Mouse (Mus musculus) lung, adult 2 months (tissue): ENCODE results near the gene Otp. TPM values are rescaled to one million over a fixed set of nuclear protein-coding genes. Genes with fewer than 3 reads are reported as not detected.

Source experiments
- DNase-seq: peaks from one replicate; pipeline ENCODE4 v3.0.0; 2022
- H3K4me1 ChIP-seq: fragments of 200-500 bp; 2 replicates; pipeline ENCODE4 v1.6.1; 2011; ENCODE audit warnings: low read length; ENCODE audit not compliant: control insufficient read depth, insufficient read depth
- H3K4me3 ChIP-seq: fragments of 200-500 bp; replicated peaks from 2 replicates; pipeline ENCODE3; 2011; ENCODE audit warnings: low read depth, mild to moderate bottlenecking, control low read depth, low read length; ENCODE audit errors: extremely low read depth
- CTCF ChIP-seq: fragments of 200-500 bp; IDR thresholded peaks from 2 replicates; pipeline ENCODE4 v1.5.1; 2011; ENCODE audit warnings: mild to moderate bottlenecking, low read length, control low read depth; ENCODE audit not compliant: insufficient read depth
- POLR2A ChIP-seq: fragments of 200-500 bp; IDR thresholded peaks from 2 replicates; pipeline ENCODE4 v1.6.1; 2011; ENCODE audit warnings: low read depth, mild to moderate bottlenecking, control low read depth, low read length, borderline replicate concordance; ENCODE audit errors: extremely low read depth
- WGBS: fragments of 180-500 bp; shearing (Covaris S2); methylation state at CpG from one replicate; pipeline ENCODE4 v1.1.7; 2018; 5-methylcytosine and 5-hydroxymethylcytosine counted together
- polyA plus RNA-seq: library from polyadenylated mRNA; depleted of rRNA; stranded (reverse); fragments of >200 nt; gene quantifications from 2 replicates; pipeline ENCODE4 v1.2.3, GENCODE M21; 2012

Otp gene
- polyA plus RNA-seq, 1 experiment, result not detected

- no peak for TF ChIP-seq CTCF
- TF ChIP-seq POLR2A, result no peak
- Histone ChIP-seq H3K4me1 (no peaks in the 10 kb centered on the region), H3K4me3 (no peak overlapping the region)
- 6% methylated on average over 7 of the region's 7 CpGs for WGBS
- no peak for DNase-seq
These were observed 3.5 kb upstream of the Otp start for GRCm38 (mm10) chr13:94871806-94872320.

DNA sequence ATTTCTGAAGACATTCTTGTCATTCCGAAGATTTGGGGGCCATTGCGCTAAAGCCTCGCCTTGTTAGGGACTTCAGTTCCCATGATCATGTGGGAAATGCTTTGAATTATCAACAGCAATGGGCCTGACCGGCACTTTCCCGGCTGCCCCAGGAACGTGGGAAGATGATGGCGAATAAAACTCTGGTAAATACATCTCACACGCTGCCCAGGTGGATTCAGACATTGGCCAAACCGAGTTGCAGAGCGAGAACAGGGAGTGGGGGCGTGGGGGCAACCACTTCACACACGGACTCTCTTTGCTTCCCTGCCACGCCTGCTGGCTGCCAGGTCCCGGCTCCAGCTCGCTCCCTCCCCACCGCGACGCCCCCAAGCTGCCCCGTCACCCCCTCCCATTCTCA, 3.0 kb upstream of the Otp start:
- no peak overlapping the region for H3K4me3 ChIP-seq
- H3K4me1 ChIP-seq, result no peaks in the 10 kb centered on the region
- no peak for DNase-seq
- TF ChIP-seq POLR2A (no peak), CTCF (no peak)
- 2% methylated on average over 19 of the region's 19 CpGs for WGBS

GRCm38 (mm10) chr13:94873111-94874038, 2.0 kb upstream of the Otp start:
- 2% methylated on average over 54 of the region's 54 CpGs for WGBS
- TF ChIP-seq POLR2A (no peak), CTCF (no peak)
- DNase-seq, result no peak
- H3K4me1 ChIP-seq, result no peaks in the 10 kb centered on the region
- H3K4me3 ChIP-seq, result no peak overlapping the region

GRCm38 (mm10) chr13:94874039-94874425, 1.4 kb upstream of the Otp start:
- WGBS, result 5% methylated on average over 8 of the region's 8 CpGs
- TF ChIP-seq POLR2A (no peak), CTCF (no peak)
- Histone ChIP-seq H3K4me3 (no peak overlapping the region), H3K4me1 (no peaks in the 10 kb centered on the region)
- DNase-seq, result no peak

GRCm38 (mm10) chr13:94874656-94875395, 576 bp upstream of the Otp start:
- TF ChIP-seq CTCF (no peak), POLR2A (no peak)
- DNase-seq, result no peak
- WGBS, result 5% methylated on average over 23 of the region's 23 CpGs
- no peaks in the 10 kb centered on the region for H3K4me1 ChIP-seq
- no peak overlapping the region for H3K4me3 ChIP-seq

DNA sequence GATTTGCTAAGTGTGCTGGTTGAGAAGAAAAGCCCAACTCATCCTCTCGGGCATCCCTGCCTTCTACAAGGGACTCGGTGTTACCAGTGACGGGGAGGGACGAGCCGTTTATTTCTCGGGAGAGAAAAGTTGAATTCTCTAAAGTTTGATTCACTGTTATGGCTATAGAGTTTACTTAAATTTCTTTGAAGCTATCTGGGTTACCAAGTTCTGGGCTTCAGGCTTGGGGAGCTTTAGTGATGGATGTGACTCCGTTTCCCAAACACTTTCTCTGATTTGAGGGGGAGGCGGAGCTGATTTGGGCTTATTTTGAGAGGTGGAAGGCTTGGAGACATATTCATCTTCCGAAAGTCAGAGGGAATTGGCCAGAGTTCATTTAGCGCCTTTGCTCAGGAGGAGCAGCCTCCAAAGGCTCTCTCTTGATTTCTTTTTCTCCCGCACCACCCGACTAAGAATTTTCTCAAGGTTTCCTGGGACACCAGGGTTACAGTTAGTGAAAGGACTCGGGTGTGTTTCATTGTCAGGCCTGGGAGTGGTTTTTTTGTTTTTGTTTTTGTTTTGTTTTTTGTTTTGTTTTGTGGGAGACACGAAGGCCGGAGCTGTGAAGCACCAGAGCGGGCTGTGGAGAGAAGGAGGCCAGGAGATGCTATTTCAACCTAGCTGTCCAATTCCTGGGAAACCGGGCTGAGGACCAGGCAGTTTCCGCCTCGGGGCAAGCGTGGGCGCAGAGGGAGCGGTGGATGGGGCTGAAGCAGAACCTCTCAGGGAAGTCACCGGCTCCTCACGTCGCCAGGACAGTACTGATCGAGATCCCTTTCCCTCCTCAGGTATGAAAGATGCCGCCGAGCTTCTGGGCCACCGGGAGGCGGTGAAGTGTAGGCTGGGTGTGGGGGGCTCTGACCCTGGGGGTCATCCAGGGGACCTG, 1.1 kb downstream of the Otp start:
- no peak for DNase-seq
- H3K4me3 ChIP-seq, result no peak overlapping the region
- no peaks in the 10 kb centered on the region for H3K4me1 ChIP-seq
- TF ChIP-seq CTCF, result no peak
- no peak for TF ChIP-seq POLR2A
- WGBS, result 5% methylated on average over 30 of the region's 30 CpGs

DNA sequence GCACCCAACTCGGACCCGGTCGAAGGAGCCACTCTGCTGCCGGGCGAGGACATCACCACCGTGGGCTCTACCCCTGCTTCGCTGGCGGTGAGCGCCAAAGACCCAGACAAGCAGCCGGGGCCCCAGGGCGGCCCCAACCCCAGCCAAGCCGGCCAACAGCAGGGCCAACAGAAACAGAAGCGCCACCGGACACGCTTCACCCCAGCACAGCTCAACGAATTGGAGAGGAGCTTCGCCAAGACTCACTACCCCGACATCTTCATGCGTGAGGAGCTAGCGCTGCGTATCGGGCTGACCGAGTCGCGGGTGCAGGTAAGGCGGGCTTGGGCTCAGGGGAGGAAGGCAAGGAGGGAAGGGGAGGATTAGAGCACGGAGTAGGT, 1.8 kb downstream of the Otp start:
- Histone ChIP-seq H3K4me1 (no peaks in the 10 kb centered on the region), H3K4me3 (no peak overlapping the region)
- no peak for DNase-seq
- no peak for TF ChIP-seq POLR2A
- TF ChIP-seq CTCF, result no peak
- WGBS, result 3% methylated on average over 27 of the region's 27 CpGs

GRCm38 (mm10) chr13:94877991-94878745, 2.8 kb downstream of the Otp start:
- no peak for DNase-seq
- Histone ChIP-seq H3K4me3 (no peak overlapping the region), H3K4me1 (peaks cover 2% of the 10 kb centered on the region; the same call in 1 of the 2 replicates)
- TF ChIP-seq CTCF (no peak), POLR2A (no peak)
- 18% methylated on average over 10 of the region's 10 CpGs for WGBS

DNA sequence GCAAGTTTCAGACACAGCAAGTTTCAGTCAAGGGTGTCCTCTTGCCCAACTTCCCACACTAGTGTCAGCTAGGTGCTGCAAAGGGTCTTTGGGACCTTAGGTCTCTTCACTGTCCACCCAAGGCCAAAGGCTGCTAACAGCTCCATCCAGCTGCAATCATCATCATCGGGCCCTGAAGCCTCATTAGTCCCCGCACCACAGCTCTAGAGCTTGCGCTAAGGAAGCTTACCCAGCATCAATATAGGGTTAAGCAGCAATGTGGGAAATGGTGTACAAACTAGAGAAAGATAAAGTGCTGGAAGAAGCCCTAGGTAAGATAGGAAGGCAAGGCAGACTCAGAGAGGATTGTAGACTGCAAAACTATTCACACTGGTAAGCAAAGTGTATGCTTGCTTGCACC, 5.8 kb downstream of the Otp start:
- no peak for DNase-seq
- peaks cover 2% of the 10 kb centered on the region; the same call in 1 of the 2 replicates for H3K4me1 ChIP-seq
- 5% methylated on average over 3 of the region's 3 CpGs for WGBS
- TF ChIP-seq CTCF, result no peak
- TF ChIP-seq POLR2A, result no peak
- no peak overlapping the region for H3K4me3 ChIP-seq
